Mouse (Mus musculus) neural tube, embryonic 13.5 days (tissue): ENCODE measurements around the gene Tcf7. TPM values are rescaled to one million over a fixed set of nuclear protein-coding genes. Genes with fewer than 3 reads are reported as not detected.

ENCODE experiments used
- ATAC-seq: fragments of 200-750 bp; cut with Nextera tagmentation; 2 replicates; pipeline ENCODE4 v1.8.0; 2017; ENCODE audit warnings: low read depth, mild to moderate bottlenecking, moderate TSS enrichment, moderate library complexity
- H3K27ac ChIP-seq: fragments of 300-500 bp; sonication (generic); replicated peaks from 2 replicates; pipeline ENCODE4 v1.5.1; 2015; ENCODE audit warnings: moderate library complexity, mild to moderate bottlenecking, inconsistent platforms
- H3K27me3 ChIP-seq: fragments of 300-500 bp; sonication (generic); 2 replicates; pipeline ENCODE4 v1.6.1; 2015; ENCODE audit warnings: mild to moderate bottlenecking, inconsistent platforms
- H3K36me3 ChIP-seq: fragments of 300-500 bp; sonication (generic); 2 replicates; pipeline ENCODE4 v1.6.1; 2015; ENCODE audit warnings: mild to moderate bottlenecking, inconsistent platforms
- H3K4me1 ChIP-seq: fragments of 300-500 bp; sonication (generic); replicated peaks from 2 replicates; pipeline ENCODE4 v1.6.1; 2015; ENCODE audit warnings: inconsistent platforms
- H3K4me2 ChIP-seq: fragments of 300-500 bp; sonication (generic); 2 replicates; pipeline ENCODE4 v1.6.1; 2015; ENCODE audit warnings: inconsistent platforms, mild to moderate bottlenecking, moderate library complexity
- H3K4me3 ChIP-seq: fragments of 300-500 bp; sonication (generic); 2 replicates; pipeline ENCODE4 v1.5.1; 2015; ENCODE audit warnings: mild to moderate bottlenecking, inconsistent platforms
- H3K9ac ChIP-seq: fragments of 300-500 bp; sonication (generic); 2 replicates; pipeline ENCODE4 v1.6.1; 2015; ENCODE audit warnings: moderate library complexity, mild to moderate bottlenecking, inconsistent platforms
- H3K9me3 ChIP-seq: fragments of 300-500 bp; sonication (generic); 2 replicates; pipeline ENCODE4 v1.6.1; 2016; ENCODE audit warnings: inconsistent platforms
- WGBS: fragments of 180-500 bp; shearing (Covaris S2); methylation state at CpG from one replicate; pipeline ENCODE4 v1.1.7; 2015; 5-methylcytosine and 5-hydroxymethylcytosine counted together
- polyA plus RNA-seq: library from polyadenylated mRNA; unstranded; fragments of >200 nt; fragmentation: Nextera tagmentation; extraction: Ambion mirVana; gene quantifications from 2 replicates; pipeline ENCODE4 v1.2.1, GENCODE M21; 2015

Gene Tcf7
- polyA plus RNA-seq, 1 experiment from 2014 or later: 5.9 TPM

DNA sequence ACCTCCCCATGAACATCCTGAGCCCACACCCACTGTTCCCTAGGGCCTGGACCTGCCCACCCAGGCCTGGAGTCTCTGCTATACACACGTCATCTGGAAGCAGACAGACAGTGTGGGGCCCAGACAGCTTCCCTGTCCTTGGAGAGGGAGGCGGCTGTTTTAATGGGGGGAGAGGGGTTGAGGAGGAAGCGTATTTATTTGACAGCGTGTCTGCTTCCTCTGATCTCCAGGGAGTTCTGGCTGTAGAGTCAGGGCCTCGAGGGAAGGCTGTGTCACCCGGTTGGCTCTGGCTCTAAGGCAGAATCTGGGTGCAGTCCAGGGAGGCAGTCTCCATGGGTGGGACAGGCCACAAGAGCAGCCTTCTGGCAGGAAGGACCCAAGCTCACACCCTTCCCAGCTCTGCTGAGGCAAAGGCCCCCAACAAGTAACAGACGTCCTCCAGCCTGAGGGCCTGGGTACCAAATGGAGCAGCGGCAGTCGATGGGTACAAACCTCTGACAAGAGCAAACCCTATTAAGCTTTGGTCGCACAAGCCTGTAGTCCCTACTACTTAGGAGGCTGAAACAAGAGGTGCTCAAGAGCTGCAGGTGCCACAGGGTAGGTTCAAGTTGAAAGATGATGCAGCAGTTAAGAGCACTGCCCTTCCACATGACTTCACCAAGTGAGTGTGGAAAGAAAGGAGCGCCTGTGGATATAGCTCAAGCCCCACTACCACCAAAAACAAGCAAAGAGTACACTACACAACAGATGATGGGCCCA lies 9.5 kb downstream of the Tcf7 start:
- H3K9me3 ChIP-seq: no peaks in the 10 kb centered on the region
- no peak overlapping the region for H3K4me3 ChIP-seq
- H3K4me2 ChIP-seq: no peak overlapping the region
- no peak for ATAC-seq
- no peaks in the 10 kb centered on the region for H3K36me3 ChIP-seq
- 83% methylated on average over 11 of the region's 11 CpGs for WGBS
- H3K27ac ChIP-seq: no peak overlapping the region
- H3K27me3 ChIP-seq: no peaks in the 10 kb centered on the region
- H3K4me1 ChIP-seq: peaks cover 9% of the 10 kb centered on the region
- H3K9ac ChIP-seq: no peak overlapping the region

DNA sequence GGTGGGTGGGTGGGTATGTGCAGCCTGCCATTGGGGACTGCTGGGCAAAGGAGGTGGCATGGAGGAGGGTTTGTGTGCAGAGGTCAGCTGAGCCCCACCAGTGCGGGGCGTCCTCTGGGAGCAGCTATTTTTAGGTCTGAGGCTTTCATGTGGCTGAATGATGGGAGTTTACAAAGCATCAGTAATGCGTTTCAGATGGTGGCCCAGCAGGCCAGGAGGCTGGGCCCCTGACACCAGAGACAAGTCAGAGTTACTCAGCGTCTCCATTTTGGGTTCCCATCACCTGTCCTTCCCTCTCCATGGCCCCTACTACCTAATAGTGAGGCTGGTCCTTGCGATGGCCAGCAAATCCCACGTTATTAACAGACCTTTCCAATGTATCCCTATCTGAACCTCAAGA lies 10.2 kb downstream of the Tcf7 start:
- Histone ChIP-seq H3K4me2 (no peak overlapping the region), H3K4me3 (no peak overlapping the region), H3K9ac (no peak overlapping the region), H3K27ac (no peak overlapping the region), H3K36me3 (no peaks in the 10 kb centered on the region), H3K27me3 (no peaks in the 10 kb centered on the region), H3K9me3 (no peaks in the 10 kb centered on the region), H3K4me1 (peaks cover 9% of the 10 kb centered on the region)
- ATAC-seq: no peak
- WGBS: 61% methylated on average over 6 of the region's 6 CpGs

DNA sequence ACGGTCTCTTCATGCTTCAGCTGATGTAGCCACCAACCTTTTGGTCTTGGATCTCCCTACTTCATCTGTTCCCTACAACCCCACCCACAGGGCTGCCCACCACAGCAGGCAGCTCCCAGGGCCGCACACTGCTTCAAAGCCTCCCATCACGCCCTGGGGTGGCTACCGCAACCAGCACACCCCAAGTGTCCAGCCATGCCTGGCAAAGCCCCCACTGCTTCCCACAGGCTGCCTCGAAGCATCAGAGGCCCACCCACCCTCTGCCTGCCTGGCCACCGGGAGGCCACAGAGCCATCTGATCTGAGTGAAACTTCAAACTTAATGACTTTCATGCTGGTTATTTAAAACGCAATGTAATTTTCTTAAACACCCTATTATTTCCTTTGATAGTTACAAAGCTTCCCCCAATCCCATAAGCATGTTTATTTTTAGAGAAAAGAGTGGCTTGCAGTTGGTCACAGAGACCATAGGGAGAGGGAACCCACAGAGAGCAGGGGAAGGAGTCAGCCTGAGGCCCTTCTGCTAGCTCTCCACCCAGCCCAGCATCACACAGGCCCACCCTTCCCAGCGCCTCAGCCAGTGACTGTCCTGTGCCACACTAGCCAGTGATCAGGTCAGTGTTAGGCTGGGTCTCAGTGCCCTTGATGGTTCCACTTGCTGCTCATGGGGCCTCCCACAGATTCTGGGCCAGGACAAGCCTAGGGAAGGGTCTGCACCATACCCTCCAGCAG lies 10.9 kb downstream of the Tcf7 start:
- H3K9ac ChIP-seq: no peak overlapping the region
- H3K36me3 ChIP-seq: no peaks in the 10 kb centered on the region
- ATAC-seq: no peak
- H3K4me1 ChIP-seq: peaks cover 9% of the 10 kb centered on the region
- H3K9me3 ChIP-seq: no peaks in the 10 kb centered on the region
- WGBS: 79% methylated on average over 8 of the region's 8 CpGs
- H3K4me3 ChIP-seq: no peak overlapping the region
- H3K27ac ChIP-seq: no peak overlapping the region
- no peak overlapping the region for H3K4me2 ChIP-seq
- no peaks in the 10 kb centered on the region for H3K27me3 ChIP-seq

DNA sequence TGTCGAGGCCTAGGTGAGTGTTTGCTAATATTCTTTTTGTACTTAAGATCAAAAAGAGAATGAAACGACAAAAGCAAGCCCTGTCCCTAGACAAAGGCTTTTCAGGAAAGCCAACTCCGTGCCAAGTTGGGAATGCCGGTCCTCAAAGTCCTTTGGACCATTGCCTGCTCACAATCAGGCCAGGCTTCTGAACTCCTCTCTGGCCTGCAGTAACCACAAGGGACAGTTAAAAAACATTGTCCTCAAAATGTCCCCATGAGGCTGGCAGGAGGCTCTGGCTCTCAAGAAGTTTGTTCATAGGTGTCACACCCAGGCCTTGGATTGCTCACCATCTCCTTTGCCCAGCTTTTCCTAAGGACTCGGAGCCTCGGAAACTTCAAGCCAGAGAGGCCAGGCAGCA lies 13.0 kb downstream of the Tcf7 start:
- no peak overlapping the region for H3K4me3 ChIP-seq
- no peak for ATAC-seq
- H3K36me3 ChIP-seq: no peaks in the 10 kb centered on the region
- no peak overlapping the region for H3K9ac ChIP-seq
- no peak overlapping the region for H3K27ac ChIP-seq
- 85% methylated on average over 6 of the region's 6 CpGs for WGBS
- H3K4me2 ChIP-seq: no peak overlapping the region
- H3K9me3 ChIP-seq: no peaks in the 10 kb centered on the region
- peaks cover 26% of the 10 kb centered on the region for H3K4me1 ChIP-seq
- no peaks in the 10 kb centered on the region for H3K27me3 ChIP-seq

DNA sequence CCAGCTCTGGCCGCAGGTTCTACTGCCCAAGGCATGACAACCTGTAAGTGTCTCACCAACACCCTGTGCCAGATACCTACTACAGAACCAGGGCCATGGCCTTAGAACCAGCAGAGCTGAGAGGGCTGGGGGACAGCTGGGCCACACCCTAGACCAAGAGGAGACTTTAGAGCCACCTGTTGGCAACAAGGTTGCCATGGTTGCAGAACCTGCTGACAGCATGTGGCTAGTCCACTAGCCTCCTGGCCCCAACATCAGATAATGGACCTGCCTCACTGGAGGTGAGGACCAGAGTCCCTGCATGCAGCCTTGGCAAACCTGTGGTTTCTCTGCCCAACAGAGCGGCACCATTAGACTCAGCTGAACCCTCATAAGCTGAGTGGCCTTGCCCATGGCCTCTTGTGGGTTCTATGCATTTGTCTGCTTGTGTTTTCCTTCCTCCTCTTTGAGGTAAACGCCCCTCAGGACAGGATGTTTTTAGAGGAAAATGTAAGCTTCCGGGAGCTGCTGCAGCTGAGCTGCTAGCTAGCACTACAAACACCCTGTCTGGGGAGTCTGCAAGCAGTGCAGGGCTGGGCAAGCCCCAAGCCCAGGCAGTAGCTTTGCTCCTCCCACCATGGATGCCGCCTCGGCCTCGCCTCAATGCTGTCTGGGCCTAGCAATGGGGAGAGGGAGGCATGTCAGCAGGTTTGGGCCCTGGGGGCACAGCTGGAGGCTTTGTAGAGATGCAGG lies 14.5 kb downstream of the Tcf7 start:
- Histone ChIP-seq H3K4me1 (peaks cover 24% of the 10 kb centered on the region), H3K27me3 (no peaks in the 10 kb centered on the region), H3K36me3 (no peaks in the 10 kb centered on the region), H3K9ac (no peak overlapping the region), H3K27ac (no peak overlapping the region; the same call in 1 of the 2 replicates), H3K4me2 (no peak overlapping the region), H3K9me3 (no peaks in the 10 kb centered on the region), H3K4me3 (no peak overlapping the region)
- WGBS: 80% methylated on average over 7 of the region's 7 CpGs
- ATAC-seq: no peak

DNA sequence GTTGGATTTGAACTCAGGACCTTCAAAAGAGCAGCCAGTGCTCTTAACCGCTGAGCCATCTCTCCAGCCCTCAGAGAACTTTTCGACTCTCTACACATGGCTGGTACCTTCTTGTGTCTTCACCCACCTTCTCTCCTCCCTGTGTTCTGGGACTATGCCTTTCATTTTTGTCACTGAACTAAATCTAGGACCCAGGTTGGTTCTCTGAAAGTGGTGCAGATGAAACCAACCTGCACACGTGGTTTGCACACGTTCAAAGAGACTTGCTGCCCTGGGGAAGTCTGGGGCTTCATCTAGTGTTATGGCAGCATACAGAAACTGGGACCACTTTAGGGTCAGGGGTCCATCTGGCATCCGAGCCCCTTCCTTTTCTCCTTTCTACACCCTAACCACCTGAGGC lies 15.5 kb downstream of the Tcf7 start:
- no peak overlapping the region for H3K27ac ChIP-seq
- H3K36me3 ChIP-seq: no peaks in the 10 kb centered on the region
- no peak for ATAC-seq
- no peaks in the 10 kb centered on the region for H3K9me3 ChIP-seq
- no peak overlapping the region for H3K4me2 ChIP-seq
- H3K4me1 ChIP-seq: peaks cover 17% of the 10 kb centered on the region
- no peak overlapping the region for H3K9ac ChIP-seq
- no peaks in the 10 kb centered on the region for H3K27me3 ChIP-seq
- WGBS: 89% methylated on average over 5 of the region's 5 CpGs
- no peak overlapping the region for H3K4me3 ChIP-seq

DNA sequence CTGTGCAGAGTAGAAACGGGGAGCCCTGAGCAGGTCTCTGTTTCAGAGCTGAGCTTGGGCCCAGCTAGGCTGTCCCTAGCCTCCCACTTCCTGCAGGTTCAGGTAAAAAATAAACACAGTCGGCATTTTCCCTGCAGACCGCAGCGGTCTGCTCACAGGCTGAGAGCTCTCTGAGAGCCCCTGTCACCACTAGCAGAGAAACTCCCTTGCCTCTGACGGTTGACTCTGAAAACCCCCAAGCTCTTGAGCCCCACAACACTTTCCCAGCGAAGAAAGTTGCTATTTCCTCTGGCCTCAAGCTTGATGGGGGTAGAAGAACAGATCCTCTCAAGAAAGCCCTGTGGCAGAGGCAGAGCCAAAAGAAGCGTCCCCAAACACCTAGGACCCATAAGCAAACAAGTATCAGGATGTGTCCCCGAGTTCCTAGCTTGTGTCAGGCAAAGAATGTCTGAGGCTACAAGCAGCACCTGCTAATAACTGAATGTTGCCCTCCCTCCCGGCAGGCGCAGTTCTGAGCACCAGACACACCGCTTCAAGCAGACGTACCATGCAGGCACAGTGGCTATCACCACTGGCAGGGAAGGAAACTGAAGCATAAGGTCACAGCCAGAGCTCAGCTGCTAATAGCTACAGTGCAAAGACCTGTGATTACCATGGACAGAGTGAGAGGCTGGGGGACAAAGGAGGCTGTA lies 17.1 kb downstream of the Tcf7 start:
- ATAC-seq: no peak
- H3K27me3 ChIP-seq: no peaks in the 10 kb centered on the region
- no peak overlapping the region for H3K4me3 ChIP-seq
- H3K4me2 ChIP-seq: no peak overlapping the region
- no peaks in the 10 kb centered on the region for H3K36me3 ChIP-seq
- no peak overlapping the region for H3K27ac ChIP-seq
- WGBS: 81% methylated on average over 12 of the region's 12 CpGs
- peaks cover 17% of the 10 kb centered on the region for H3K4me1 ChIP-seq
- H3K9me3 ChIP-seq: no peaks in the 10 kb centered on the region
- peak overlapping the region; percentile 26; the same call in 1 of the 2 replicates for H3K9ac ChIP-seq

DNA sequence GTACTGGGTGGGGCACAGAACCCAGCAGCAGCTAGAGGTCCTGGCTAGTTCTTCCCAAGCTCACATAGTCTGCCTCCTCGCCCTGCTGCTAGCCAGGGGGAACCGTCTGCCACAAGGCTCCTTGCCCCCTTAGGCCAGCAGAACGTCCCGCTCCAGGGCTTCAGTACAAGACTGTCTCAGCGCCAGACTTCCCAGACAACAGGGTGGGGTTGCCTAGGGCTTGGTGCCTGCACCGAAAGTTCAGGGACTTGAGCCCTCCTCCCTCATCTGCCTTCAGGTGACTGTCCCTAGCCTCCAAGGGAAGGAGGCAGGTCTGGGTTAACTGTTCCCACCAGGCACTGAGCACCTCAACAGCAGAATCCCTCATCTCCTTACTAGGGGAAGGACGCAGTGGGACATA lies 17.9 kb downstream of the Tcf7 start:
- no peak overlapping the region for H3K4me3 ChIP-seq

DNA sequence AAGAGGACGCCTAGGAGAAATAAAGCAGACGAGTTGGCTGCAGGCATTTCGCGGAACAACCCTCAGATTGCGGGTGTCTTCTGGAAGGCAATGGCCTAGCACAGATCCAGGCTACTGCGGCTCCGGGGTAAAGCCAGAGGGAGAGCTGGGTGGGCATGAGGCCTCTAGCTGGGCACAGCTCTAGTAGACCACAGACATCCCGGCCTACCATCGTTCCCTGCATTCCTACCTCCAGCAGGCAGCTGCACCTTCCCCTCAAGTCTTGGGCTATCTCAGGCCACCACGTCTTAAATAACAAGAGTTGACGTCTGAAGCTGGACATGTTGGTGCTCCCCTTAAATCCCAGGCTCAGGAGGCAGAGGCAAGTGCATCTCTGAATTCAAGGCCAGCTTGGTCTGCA lies 20.5 kb downstream of the Tcf7 start:
- ATAC-seq: no peak
- no peak overlapping the region for H3K4me2 ChIP-seq
- H3K9me3 ChIP-seq: no peaks in the 10 kb centered on the region
- no peaks in the 10 kb centered on the region for H3K27me3 ChIP-seq
- H3K27ac ChIP-seq: no peak overlapping the region
- WGBS: 93% methylated on average over 11 of the region's 11 CpGs
- peaks cover 5% of the 10 kb centered on the region; the same call in 1 of the 2 replicates for H3K36me3 ChIP-seq
- H3K4me3 ChIP-seq: no peak overlapping the region
- peaks cover 17% of the 10 kb centered on the region for H3K4me1 ChIP-seq
- H3K9ac ChIP-seq: no peak overlapping the region

More for the DNA sequence above, 17.9 kb downstream of the Tcf7 start:
- Histone ChIP-seq H3K9ac (no peak overlapping the region), H3K9me3 (no peaks in the 10 kb centered on the region), H3K36me3 (no peaks in the 10 kb centered on the region), H3K27me3 (no peaks in the 10 kb centered on the region), H3K4me2 (no peak overlapping the region), H3K27ac (no peak overlapping the region), H3K4me1 (peaks cover 17% of the 10 kb centered on the region)
- WGBS: 91% methylated on average over 7 of the region's 7 CpGs
- no peak for ATAC-seq

DNA sequence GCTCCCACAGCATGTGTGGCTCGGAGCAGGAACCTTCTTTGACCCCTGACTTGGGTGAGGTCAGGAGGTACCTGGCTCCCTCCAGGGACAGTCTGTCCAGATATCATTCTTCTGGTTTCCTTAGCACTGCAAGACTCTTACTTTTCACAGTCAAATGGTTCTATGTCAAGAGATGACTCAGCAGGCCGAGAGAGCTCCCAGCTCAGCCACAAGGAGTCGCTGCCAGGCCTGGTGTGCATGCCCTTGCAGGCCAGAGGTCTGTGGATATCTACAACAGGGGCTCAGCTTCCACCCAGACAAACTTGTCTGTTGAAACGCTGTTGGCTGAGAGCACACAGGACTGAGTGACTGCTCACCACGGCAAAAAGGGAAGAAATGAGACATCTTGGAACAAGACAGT lies 20.9 kb downstream of the Tcf7 start:
- 65% methylated on average over 5 of the region's 5 CpGs for WGBS
- H3K4me3 ChIP-seq: no peak overlapping the region
- no peak for ATAC-seq

DNA sequence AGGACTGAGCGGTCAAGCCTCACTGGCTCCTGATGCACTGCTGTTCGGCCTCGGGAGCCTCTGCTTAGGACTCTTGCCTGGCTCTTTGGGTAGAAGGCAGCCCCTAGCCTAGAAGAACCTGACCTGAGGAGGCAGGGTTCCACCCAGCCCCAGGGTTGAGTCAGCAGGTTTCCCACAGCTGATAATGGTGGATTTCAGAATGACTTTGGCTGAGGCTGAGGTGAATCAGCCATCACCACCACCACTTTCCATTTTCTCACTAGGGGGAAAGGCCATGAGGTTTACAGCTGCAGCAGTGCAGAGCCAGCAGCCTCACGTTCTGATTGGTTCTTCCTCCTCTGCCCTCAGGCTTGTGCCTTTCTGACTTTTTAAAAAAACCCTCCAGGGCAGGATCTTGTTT lies 21.9 kb downstream of the Tcf7 start:
- Histone ChIP-seq H3K9me3 (no peaks in the 10 kb centered on the region), H3K4me2 (no peak overlapping the region), H3K36me3 (peaks cover 6% of the 10 kb centered on the region; the same call in 1 of the 2 replicates), H3K9ac (peak overlapping the region; percentile 34; the same call in 1 of the 2 replicates), H3K27me3 (no peaks in the 10 kb centered on the region), H3K4me3 (no peak overlapping the region), H3K27ac (no peak overlapping the region), H3K4me1 (0 out of 2 replicates have a peak, but pooled peaks cover 8% of the 10 kb centered on the region)
- 85% methylated on average over 4 of the region's 4 CpGs for WGBS
- no peak for ATAC-seq

More for the DNA sequence above, 20.9 kb downstream of the Tcf7 start:
- peaks cover 6% of the 10 kb centered on the region; the same call in 1 of the 2 replicates for H3K36me3 ChIP-seq
- no peak overlapping the region for H3K4me2 ChIP-seq
- no peak overlapping the region for H3K27ac ChIP-seq
- H3K27me3 ChIP-seq: no peaks in the 10 kb centered on the region
- H3K4me1 ChIP-seq: peaks cover 17% of the 10 kb centered on the region
- H3K9ac ChIP-seq: no peak overlapping the region
- H3K9me3 ChIP-seq: no peaks in the 10 kb centered on the region
